Mouse (Mus musculus): Measurements from ENCODE around the gene Mien1. TPM values are rescaled to one million over a fixed set of nuclear protein-coding genes. Genes with fewer than 3 reads are reported as not detected.
A peak's percentile ranks its signal among the peaks of the same experiment; 100 is the strongest.

Mien1 gene
- polyA plus RNA-seq, 1 experiment from 2014 or later: 83.8 TPM

DNA sequence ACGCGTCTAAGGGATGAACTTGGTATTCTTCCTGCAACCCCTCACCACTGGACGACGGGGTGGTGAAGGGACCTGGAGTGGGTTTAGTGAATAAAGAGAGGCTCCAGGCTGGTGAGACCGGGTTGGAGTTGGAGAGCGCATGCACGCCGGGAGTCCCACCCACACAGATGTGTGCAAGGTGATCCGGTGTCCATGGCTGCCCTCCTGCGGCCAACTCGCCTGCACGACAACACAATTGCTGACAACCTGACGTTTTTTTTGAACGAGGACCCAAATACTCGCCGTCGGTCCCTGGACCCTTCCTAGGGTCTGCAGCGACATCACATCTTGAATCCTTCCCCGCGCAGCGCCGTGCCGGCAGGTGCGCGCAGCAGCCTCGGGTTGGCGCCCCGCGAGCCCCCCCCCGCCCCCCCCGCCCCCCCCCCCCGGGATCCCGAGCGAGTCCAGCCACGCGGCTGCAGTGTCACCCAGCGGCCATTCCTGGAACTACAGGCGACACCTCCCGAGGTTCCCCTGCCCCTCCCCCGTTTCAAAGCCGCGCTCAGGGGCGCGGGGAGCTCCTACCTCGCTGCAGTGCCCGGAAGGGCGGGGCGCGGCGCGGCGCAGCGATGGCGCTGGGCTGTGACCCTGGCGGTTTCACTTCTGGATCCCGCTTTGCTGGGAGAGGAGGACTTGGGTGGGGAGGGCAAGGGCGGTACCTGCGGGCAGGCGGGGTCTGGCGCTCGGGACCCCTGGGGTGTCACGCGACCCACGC is 18.8 kb upstream of the Mien1 start:
- peaks cover 19% of the 10 kb centered on the region for H3K27me3 ChIP-seq (ENCODE audit: insufficient read depth, low read length)
- WGBS (ENCODE audit: insufficient replicate concordance): 0% methylated on average over 20 of the region's 64 CpGs

GRCm38 (mm10) chr11:98456945-98457344 is 18.2 kb upstream of the Mien1 start:
- H3K9me3 ChIP-seq (ENCODE audit: low read length): no peaks in the 10 kb centered on the region
- no peak overlapping the region for H3K27ac ChIP-seq (ENCODE audit: low read depth)
- 20% methylated on average over 9 of the region's 9 CpGs for WGBS (ENCODE audit: insufficient replicate concordance)
- no peak for TF ChIP-seq CTCF (IDR thresholded peaks at IDR 0.05; ENCODE audit: low read depth)
- TF ChIP-seq EP300 (IDR thresholded peaks at IDR 0.05; ENCODE audit: low read depth): no peak
- H3K27me3 ChIP-seq (ENCODE audit: insufficient read depth, low read length): peaks cover 19% of the 10 kb centered on the region
- H3K9ac ChIP-seq (replicated peaks): no peak overlapping the region
- peak overlapping the region; percentile 92 for H3K4me2 ChIP-seq (ENCODE audit: low read depth, low read length)
- peaks cover 10% of the 10 kb centered on the region for H3K4me1 ChIP-seq (ENCODE audit: insufficient read depth)
- peak; percentile 12 for ATAC-seq
- no peak for DNase-seq
- peak overlapping the region; percentile 62 for H3K4me3 ChIP-seq (ENCODE audit: low read depth, low read length)
- peaks cover 23% of the 10 kb centered on the region for H3K36me3 ChIP-seq (replicated peaks; ENCODE audit: insufficient read depth, low read length)

More for the DNA sequence above, 18.8 kb upstream of the Mien1 start:
- peaks cover 23% of the 10 kb centered on the region for H3K36me3 ChIP-seq (replicated peaks; ENCODE audit: insufficient read depth, low read length)
- peak overlapping the region; percentile 60 for H3K9ac ChIP-seq (replicated peaks)
- peaks cover 10% of the 10 kb centered on the region for H3K4me1 ChIP-seq (ENCODE audit: insufficient read depth)
- peak overlapping the region; percentile 92 for H3K4me2 ChIP-seq (ENCODE audit: low read depth, low read length)
- H3K4me3 ChIP-seq (ENCODE audit: low read depth, low read length): peak overlapping the region; percentile 62
- ATAC-seq (peak; percentile 76), DNase-seq (peak; percentile 92)
- no peaks in the 10 kb centered on the region for H3K9me3 ChIP-seq (ENCODE audit: low read length)
- TF ChIP-seq EP300 (IDR thresholded peaks at IDR 0.05; ENCODE audit: low read depth) (no peak), CTCF (IDR thresholded peaks at IDR 0.05; ENCODE audit: low read depth) (peak; percentile 64)
- H3K27ac ChIP-seq (ENCODE audit: low read depth): peak overlapping the region; percentile 69

- no peak overlapping the region for H3K4me3 ChIP-seq (ENCODE audit: low read depth, low read length)
- TF ChIP-seq EP300 (IDR thresholded peaks at IDR 0.05; ENCODE audit: low read depth): no peak
- no peak for TF ChIP-seq CTCF (IDR thresholded peaks at IDR 0.05; ENCODE audit: low read depth)
- H3K9me3 ChIP-seq (ENCODE audit: low read length): no peaks in the 10 kb centered on the region
- H3K4me2 ChIP-seq (ENCODE audit: low read depth, low read length): no peak overlapping the region
- H3K4me1 ChIP-seq (ENCODE audit: insufficient read depth): peaks cover 10% of the 10 kb centered on the region
- peaks cover 23% of the 10 kb centered on the region for H3K36me3 ChIP-seq (replicated peaks; ENCODE audit: insufficient read depth, low read length)
- 0 out of 2 replicates have a peak, but pooled peaks have one; percentile 2 for ATAC-seq
- peaks cover 19% of the 10 kb centered on the region for H3K27me3 ChIP-seq (ENCODE audit: insufficient read depth, low read length)
- no peak overlapping the region for H3K27ac ChIP-seq (ENCODE audit: low read depth)
- H3K9ac ChIP-seq (replicated peaks): no peak overlapping the region
- WGBS (ENCODE audit: insufficient replicate concordance): 60% methylated on average over 5 of the region's 5 CpGs
- DNase-seq: no peak
Measured at GRCm38 (mm10) chr11:98456545-98456944, 17.8 kb upstream of the Mien1 start.

- Histone ChIP-seq H3K27me3 (ENCODE audit: insufficient read depth, low read length) (peaks cover 19% of the 10 kb centered on the region), H3K4me3 (ENCODE audit: low read depth, low read length) (no peak overlapping the region), H3K9me3 (ENCODE audit: low read length) (no peaks in the 10 kb centered on the region), H3K4me1 (ENCODE audit: insufficient read depth) (peaks cover 13% of the 10 kb centered on the region), H3K9ac (replicated peaks) (no peak overlapping the region), H3K27ac (ENCODE audit: low read depth) (no peak overlapping the region), H3K4me2 (ENCODE audit: low read depth, low read length) (no peak overlapping the region), H3K36me3 (replicated peaks; ENCODE audit: insufficient read depth, low read length) (peaks cover 23% of the 10 kb centered on the region)
- peak; percentile 51 for DNase-seq
- no peak for ATAC-seq
- TF ChIP-seq CTCF (IDR thresholded peaks at IDR 0.05; ENCODE audit: low read depth) (peak; percentile 55), EP300 (IDR thresholded peaks at IDR 0.05; ENCODE audit: low read depth) (no peak)
- WGBS (ENCODE audit: insufficient replicate concordance): 76% methylated on average over 4 of the region's 4 CpGs
Measured at GRCm38 (mm10) chr11:98455484-98455883, 16.7 kb upstream of the Mien1 start.

GRCm38 (mm10) chr11:98449921-98450771 is 11.4 kb upstream of the Mien1 start:
- Histone ChIP-seq H3K4me2 (ENCODE audit: low read depth, low read length) (peak overlapping the region; percentile 69), H3K9me3 (ENCODE audit: low read length) (no peaks in the 10 kb centered on the region), H3K36me3 (replicated peaks; ENCODE audit: insufficient read depth, low read length) (peaks cover 15% of the 10 kb centered on the region), H3K9ac (replicated peaks) (peak overlapping the region; percentile 66; the same call in 1 of the 2 replicates), H3K27ac (ENCODE audit: low read depth) (peak overlapping the region; percentile 55; the same call in 1 of the 2 replicates), H3K4me1 (ENCODE audit: insufficient read depth) (peaks cover 3% of the 10 kb centered on the region; the same call in 1 of the 2 replicates), H3K4me3 (ENCODE audit: low read depth, low read length) (peak overlapping the region; percentile 55), H3K27me3 (ENCODE audit: insufficient read depth, low read length) (peaks cover 16% of the 10 kb centered on the region; the same call in 1 of the 2 replicates)
- WGBS (ENCODE audit: insufficient replicate concordance): 64% methylated on average over 20 of the region's 20 CpGs
- TF ChIP-seq EP300 (IDR thresholded peaks at IDR 0.05; ENCODE audit: low read depth) (no peak), CTCF (IDR thresholded peaks at IDR 0.05; ENCODE audit: low read depth) (no peak)
- DNase-seq: no peak
- ATAC-seq: no peak

DNA sequence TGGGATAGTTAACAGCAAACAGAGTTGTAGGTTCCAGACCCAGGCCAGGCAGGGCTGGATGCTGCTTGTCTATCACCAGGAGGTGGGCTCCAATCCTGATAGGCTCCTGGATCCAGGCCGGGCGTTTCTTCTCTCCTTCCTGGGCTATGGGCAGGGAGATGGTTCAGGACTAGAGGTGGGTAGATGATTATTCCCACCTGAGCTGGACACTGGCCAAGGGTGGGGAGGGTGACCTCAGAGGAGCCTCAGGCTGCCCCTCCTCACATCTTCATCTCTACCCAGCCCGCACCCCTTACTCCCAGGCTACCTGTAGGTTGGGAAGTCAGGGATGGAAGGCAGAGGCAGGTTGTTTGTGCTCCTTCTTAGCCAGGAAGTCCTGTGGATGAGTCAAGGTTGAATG is 10.6 kb upstream of the Mien1 start:
- peaks cover 16% of the 10 kb centered on the region; the same call in 1 of the 2 replicates for H3K27me3 ChIP-seq (ENCODE audit: insufficient read depth, low read length)
- no peaks in the 10 kb centered on the region for H3K9me3 ChIP-seq (ENCODE audit: low read length)
- 0 out of 2 replicates have a peak overlapping the region, but pooled peaks have one; percentile 76 for H3K27ac ChIP-seq (ENCODE audit: low read depth)
- DNase-seq: no peak
- 75% methylated on average over 3 of the region's 3 CpGs for WGBS (ENCODE audit: insufficient replicate concordance)
- H3K9ac ChIP-seq (replicated peaks): peak overlapping the region; percentile 66
- H3K4me3 ChIP-seq (ENCODE audit: low read depth, low read length): peak overlapping the region; percentile 55
- H3K4me1 ChIP-seq (ENCODE audit: insufficient read depth): peaks cover 3% of the 10 kb centered on the region; the same call in 1 of the 2 replicates
- TF ChIP-seq EP300 (IDR thresholded peaks at IDR 0.05; ENCODE audit: low read depth) (no peak), CTCF (IDR thresholded peaks at IDR 0.05; ENCODE audit: low read depth) (no peak)
- no peak for ATAC-seq
- H3K36me3 ChIP-seq (replicated peaks; ENCODE audit: insufficient read depth, low read length): peaks cover 13% of the 10 kb centered on the region
- peak overlapping the region; percentile 69 for H3K4me2 ChIP-seq (ENCODE audit: low read depth, low read length)

Measured in liver, postnatal 0 days (tissue).